Mouse (Mus musculus) MEL (cell line): ENCODE measurements at regions not wholly inside any gene's neighbourhood (a gene's known extent, or its start where the extent isn't known, plus 50 kb on each side); places are given as distances from the start of the nearest gene placed in this dataset.

Experiments
- DNase-seq: peaks from one replicate; pipeline ENCODE4 v3.0.0; 2011; ENCODE audit warnings: low read depth, low spot score
- H3K27ac ChIP-seq: 2 replicates; pipeline ENCODE4 v1.5.1; 2012; ENCODE audit warnings: low read depth, mild to moderate bottlenecking, control low read depth, low read length, moderate library complexity; ENCODE audit not compliant: control insufficient read depth
- H3K27me3 ChIP-seq, 2 experiments: fragments of 150-350 bp in 1 of 2; sonication (generic) in 1 of 2; 2 replicates each; pipeline ENCODE4 v1.6.1; 2012; ENCODE audit warnings: low read length in 2 of 2, mild to moderate bottlenecking in 2 of 2, improper control_type of control experiment in 1 of 2, moderate library complexity in 1 of 2; ENCODE audit not compliant: insufficient read depth in 2 of 2, control insufficient read depth in 1 of 2
- H3K36me3 ChIP-seq, 2 experiments: 2 replicates each; pipeline ENCODE4 v1.6.1; 2012 to 2014; ENCODE audit warnings: low read length in 2 of 2, improper control_type of control experiment in 1 of 2, inconsistent platforms in 1 of 2, mild to moderate bottlenecking in 1 of 2; ENCODE audit not compliant: insufficient read depth in 2 of 2, control insufficient read depth in 1 of 2
- H3K4me1 ChIP-seq, 2 experiments: fragments of 150-350 bp in 1 of 2; sonication (generic) in 1 of 2; 2 replicates each; pipeline ENCODE4 v1.6.1; 2012; ENCODE audit warnings: low read length in 2 of 2, improper control_type of control experiment in 1 of 2, mild to moderate bottlenecking in 1 of 2; ENCODE audit not compliant: insufficient read depth in 2 of 2, control insufficient read depth in 1 of 2
- H3K4me3 ChIP-seq, 2 experiments: fragments of 150-350 bp in 1 of 2; sonication (generic) in 1 of 2; 2 replicates each; pipeline ENCODE4 v1.5.1; 2012; ENCODE audit warnings: low read depth in 2 of 2, low read length in 2 of 2, mild to moderate bottlenecking in 2 of 2, moderate library complexity in 2 of 2, control low read depth in 1 of 2, improper control_type of control experiment in 1 of 2; ENCODE audit not compliant: control insufficient read depth in 1 of 2, insufficient read depth in 1 of 2
- H3K79me2 ChIP-seq: 2 replicates; pipeline ENCODE4 v1.6.1; 2012; ENCODE audit warnings: mild to moderate bottlenecking, low read length, moderate library complexity; ENCODE audit not compliant: control insufficient read depth, poor library complexity, insufficient read depth
- H3K9ac ChIP-seq: 2 replicates; pipeline ENCODE4 v1.6.1; 2012; ENCODE audit warnings: low read depth, mild to moderate bottlenecking, control low read depth, low read length, moderate library complexity; ENCODE audit not compliant: control insufficient read depth, poor library complexity, severe bottlenecking
- H3K9me3 ChIP-seq: fragments of 150-350 bp; sonication (generic); replicated peaks from 2 replicates; pipeline ENCODE4 v1.6.1; 2012; ENCODE audit warnings: mild to moderate bottlenecking, low read length, improper control_type of control experiment, moderate library complexity; ENCODE audit not compliant: insufficient read depth
- CHD2 ChIP-seq: IDR thresholded peaks from 2 replicates; pipeline ENCODE4 v1.6.1; 2011; ENCODE audit warnings: low read length, improper control_type of control experiment
- CTCF ChIP-seq, 3 experiments: IDR thresholded peaks in 2 of 3; conservative IDR thresholded peaks in 1 of 3; 2 replicates each; pipeline ENCODE4 v1.5.1; 2011 to 2012; ENCODE audit warnings: low read length in 3 of 3, low read depth in 2 of 3, mild to moderate bottlenecking in 2 of 3, improper control_type of control experiment in 1 of 3, inconsistent platforms in 1 of 3, mixed read lengths in 1 of 3, moderate library complexity in 1 of 3; ENCODE audit not compliant: control insufficient read depth in 1 of 3, insufficient read depth in 1 of 3, poor library complexity in 1 of 3, severe bottlenecking in 1 of 3
- E2F4 ChIP-seq: IDR thresholded peaks from 2 replicates; pipeline ENCODE4 v1.6.1; 2011; ENCODE audit warnings: low read depth, low read length, improper control_type of control experiment, borderline replicate concordance
- EP300 ChIP-seq, 2 experiments: IDR thresholded peaks; 2 replicates each; pipeline ENCODE4 v1.6.1; 2011; ENCODE audit warnings: improper control_type of control experiment in 2 of 2, low read length in 2 of 2, low read depth in 1 of 2, mild to moderate bottlenecking in 1 of 2
- ETS1 ChIP-seq: IDR thresholded peaks from 2 replicates; pipeline ENCODE4 v1.6.1; 2012; ENCODE audit warnings: low read depth, mild to moderate bottlenecking, inconsistent platforms, low read length, improper control_type of control experiment, moderate library complexity
- JUND ChIP-seq: IDR thresholded peaks from 2 replicates; pipeline ENCODE4 v1.6.1; 2011; ENCODE audit warnings: low read depth, mild to moderate bottlenecking, improper control_type of control experiment, low read length
- MAX ChIP-seq: IDR thresholded peaks from 2 replicates; pipeline ENCODE4 v1.6.1; 2011; ENCODE audit warnings: low read length, improper control_type of control experiment
- MAZ ChIP-seq: IDR thresholded peaks from 2 replicates; pipeline ENCODE4 v1.6.1; 2012; ENCODE audit warnings: low read depth, mild to moderate bottlenecking, inconsistent platforms, low read length, improper control_type of control experiment
- MEF2A ChIP-seq: IDR thresholded peaks from 2 replicates; pipeline ENCODE4 v1.6.1; 2014; ENCODE audit warnings: low read depth, mild to moderate bottlenecking, inconsistent platforms, low read length, improper control_type of control experiment; ENCODE audit not compliant: poor library complexity, insufficient replicate concordance, severe bottlenecking; ENCODE audit errors: extremely low read depth
- MXI1 ChIP-seq: IDR thresholded peaks from 2 replicates; pipeline ENCODE4 v1.6.1; 2011; ENCODE audit warnings: mild to moderate bottlenecking, low read depth, low read length, improper control_type of control experiment
- MYB ChIP-seq: IDR thresholded peaks from 2 replicates; pipeline ENCODE4 v1.6.1; 2011; ENCODE audit warnings: mild to moderate bottlenecking, low read depth, low read length, improper control_type of control experiment
- MYC ChIP-seq: IDR thresholded peaks from 2 replicates; pipeline ENCODE4 v1.6.1; 2011; ENCODE audit warnings: low read depth, mild to moderate bottlenecking, low read length, improper control_type of control experiment, moderate library complexity
- NRF1 ChIP-seq: IDR thresholded peaks from 2 replicates; pipeline ENCODE4 v1.6.1; 2014; ENCODE audit warnings: low read depth, mild to moderate bottlenecking, inconsistent platforms, low read length, improper control_type of control experiment, moderate library complexity; ENCODE audit not compliant: poor library complexity, insufficient read depth, severe bottlenecking
- POLR2A ChIP-seq, 2 experiments: IDR thresholded peaks; 2 replicates each; pipeline ENCODE4 v1.6.1; 2011 to 2012; ENCODE audit warnings: low read length in 2 of 2, mild to moderate bottlenecking in 2 of 2, control low read depth in 1 of 2, improper control_type of control experiment in 1 of 2, low read depth in 1 of 2, moderate library complexity in 1 of 2; ENCODE audit not compliant: control insufficient read depth in 1 of 2, insufficient read depth in 1 of 2, poor library complexity in 1 of 2
- RAD21 ChIP-seq: IDR thresholded peaks from 2 replicates; pipeline ENCODE4 v1.6.1; 2011; ENCODE audit warnings: mild to moderate bottlenecking, low read depth, low read length, improper control_type of control experiment
- SIN3A ChIP-seq: IDR thresholded peaks from 2 replicates; pipeline ENCODE4 v1.6.1; 2012; ENCODE audit warnings: low read length, improper control_type of control experiment, inconsistent platforms
- SMC3 ChIP-seq: IDR thresholded peaks from 2 replicates; pipeline ENCODE4 v1.6.1; 2011; ENCODE audit warnings: low read depth, low read length, improper control_type of control experiment
- TAL1 ChIP-seq: IDR thresholded peaks from 2 replicates; pipeline ENCODE4 v1.6.1; 2012; ENCODE audit warnings: mild to moderate bottlenecking, inconsistent platforms, low read length, moderate library complexity, mixed read lengths
- TBP ChIP-seq: IDR thresholded peaks from 2 replicates; pipeline ENCODE4 v1.8.0; 2011; ENCODE audit warnings: low read depth, low read length, improper control_type of control experiment
- TCF12 ChIP-seq: IDR thresholded peaks from 2 replicates; pipeline ENCODE4 v1.6.1; 2014; ENCODE audit warnings: low read depth, mild to moderate bottlenecking, inconsistent platforms, low read length, improper control_type of control experiment, moderate library complexity
- USF1 ChIP-seq: IDR thresholded peaks from 2 replicates; pipeline ENCODE4 v1.6.1; 2014; ENCODE audit warnings: low read depth, mild to moderate bottlenecking, inconsistent platforms, low read length, improper control_type of control experiment, moderate library complexity
- ZC3H11A ChIP-seq: IDR thresholded peaks from 2 replicates; pipeline ENCODE4 v1.6.1; 2012; ENCODE audit warnings: low read depth, mild to moderate bottlenecking, inconsistent platforms, low read length, improper control_type of control experiment
- ZKSCAN1 ChIP-seq: IDR thresholded peaks from 2 replicates; pipeline ENCODE4 v1.6.1; 2012; ENCODE audit warnings: low read depth, mild to moderate bottlenecking, inconsistent platforms, low read length, improper control_type of control experiment, moderate library complexity
- ZMIZ1 ChIP-seq: IDR thresholded peaks from 2 replicates; pipeline ENCODE4 v1.6.1; 2012; ENCODE audit warnings: low read depth, mild to moderate bottlenecking, inconsistent platforms, low read length, improper control_type of control experiment, moderate library complexity
- ZNF384 ChIP-seq: IDR thresholded peaks from 2 replicates; pipeline ENCODE4 v1.6.1; 2012; ENCODE audit warnings: low read depth, mild to moderate bottlenecking, inconsistent platforms, low read length, improper control_type of control experiment

DNA sequence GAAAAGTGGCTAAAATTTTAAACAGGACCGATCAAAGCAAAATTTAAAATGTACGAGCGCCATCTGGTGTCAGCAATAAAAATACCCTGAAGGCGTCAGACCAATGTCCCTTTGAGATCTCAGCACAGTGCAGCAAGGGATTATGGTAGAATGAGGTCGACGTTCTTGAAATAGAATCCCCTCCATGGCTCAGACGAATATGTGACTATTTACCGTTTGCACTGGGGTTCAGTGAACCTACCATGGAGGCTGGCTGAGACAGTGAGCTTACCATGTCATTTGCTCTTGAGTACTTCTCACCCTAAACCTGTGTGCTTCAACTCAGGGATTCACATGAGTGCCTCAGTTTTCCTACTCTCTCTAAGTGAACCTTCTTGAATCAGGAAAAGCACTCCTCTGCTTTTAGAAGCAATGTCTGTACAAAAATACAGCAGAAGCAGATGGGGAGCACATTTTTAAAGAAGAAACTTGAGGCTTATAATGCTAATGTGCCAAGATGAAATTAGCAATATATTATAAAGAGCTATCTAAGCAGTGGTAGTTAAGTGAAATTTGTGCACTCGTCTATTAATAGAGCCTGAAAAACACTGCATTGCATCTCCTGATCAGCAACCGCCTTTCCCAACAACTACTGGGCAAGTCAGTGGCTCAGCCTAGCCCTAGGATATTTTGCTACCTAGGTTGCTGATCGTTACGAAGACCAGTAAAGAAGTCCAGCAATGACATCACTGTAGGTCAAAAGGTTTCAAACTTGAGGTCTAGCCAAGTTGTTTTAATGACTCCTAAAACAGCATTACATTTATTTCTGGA is 316.2 kb upstream of the Tyrp1 start:
- Histone ChIP-seq H3K27me3 (no peaks in the 10 kb centered on the region), H3K9ac (no peak overlapping the region), H3K4me1 (no peaks in the 10 kb centered on the region), H3K27ac (no peak overlapping the region), H3K79me2 (no peaks in the 10 kb centered on the region), H3K9me3 (no peaks in the 10 kb centered on the region), H3K4me3 (no peak overlapping the region), H3K36me3 (no peaks in the 10 kb centered on the region)
- no peak for TF ChIP-seq TCF12
- TF ChIP-seq NRF1: no peak
- no peak for TF ChIP-seq MAX
- no peak for TF ChIP-seq MYB
- no peak for TF ChIP-seq ZKSCAN1
- TF ChIP-seq MEF2A: no peak
- peak; percentile 50 for TF ChIP-seq RAD21
- no peak for TF ChIP-seq USF1
- no peak for TF ChIP-seq POLR2A (IDR thresholded peaks at IDR 0.05; ENCODE audit: control insufficient read depth in 1 of 2, insufficient read depth in 1 of 2, low read depth in 1 of 2, low read length in 2 of 2, poor library complexity in 1 of 2)
- TF ChIP-seq SIN3A: no peak
- no peak for TF ChIP-seq MAZ
- no peak for TF ChIP-seq JUND
- no peak for TF ChIP-seq ZMIZ1
- no peak for TF ChIP-seq E2F4
- no peak for TF ChIP-seq TBP
- no peak for TF ChIP-seq EP300 (IDR thresholded peaks at IDR 0.05; ENCODE audit: low read depth in 1 of 2, low read length in 2 of 2)
- no peak for TF ChIP-seq CHD2
- peak; percentile 22 to 44 (median 25); a peak in 4 of 6 replicates for TF ChIP-seq CTCF (IDR thresholded peaks at IDR 0.05 in 2 of 3, conservative IDR thresholded peaks at IDR 0.05 in 1 of 3; ENCODE audit: control insufficient read depth in 1 of 3, insufficient read depth in 1 of 3, low read depth in 2 of 3, low read length in 3 of 3, poor library complexity in 1 of 3, severe bottlenecking in 1 of 3)
- TF ChIP-seq ETS1: no peak
- TF ChIP-seq SMC3: peak; percentile 50
- no peak for TF ChIP-seq MXI1
- TF ChIP-seq ZNF384: no peak
- no peak for TF ChIP-seq MYC
- TF ChIP-seq ZC3H11A: peak; percentile 22; the same call in 1 of the 2 replicates
- no peak for TF ChIP-seq TAL1
- DNase-seq: peak; percentile 21
